Mouse (Mus musculus) olfactory bulb, adult 2 months (tissue): ENCODE data around the gene Gfap.

Experiments
- CTCF ChIP-seq: fragments of 200-500 bp; IDR thresholded peaks from 2 replicates; pipeline ENCODE4 v1.5.1; 2012; ENCODE audit warnings: low read depth, mild to moderate bottlenecking, low read length, moderate library complexity; ENCODE audit not compliant: insufficient read depth
- POLR2A ChIP-seq: fragments of 200-500 bp; IDR thresholded peaks from 2 replicates; pipeline ENCODE4 v1.6.1; 2012; ENCODE audit warnings: mild to moderate bottlenecking, low read depth, low read length, moderate library complexity; ENCODE audit not compliant: insufficient read depth

DNA sequence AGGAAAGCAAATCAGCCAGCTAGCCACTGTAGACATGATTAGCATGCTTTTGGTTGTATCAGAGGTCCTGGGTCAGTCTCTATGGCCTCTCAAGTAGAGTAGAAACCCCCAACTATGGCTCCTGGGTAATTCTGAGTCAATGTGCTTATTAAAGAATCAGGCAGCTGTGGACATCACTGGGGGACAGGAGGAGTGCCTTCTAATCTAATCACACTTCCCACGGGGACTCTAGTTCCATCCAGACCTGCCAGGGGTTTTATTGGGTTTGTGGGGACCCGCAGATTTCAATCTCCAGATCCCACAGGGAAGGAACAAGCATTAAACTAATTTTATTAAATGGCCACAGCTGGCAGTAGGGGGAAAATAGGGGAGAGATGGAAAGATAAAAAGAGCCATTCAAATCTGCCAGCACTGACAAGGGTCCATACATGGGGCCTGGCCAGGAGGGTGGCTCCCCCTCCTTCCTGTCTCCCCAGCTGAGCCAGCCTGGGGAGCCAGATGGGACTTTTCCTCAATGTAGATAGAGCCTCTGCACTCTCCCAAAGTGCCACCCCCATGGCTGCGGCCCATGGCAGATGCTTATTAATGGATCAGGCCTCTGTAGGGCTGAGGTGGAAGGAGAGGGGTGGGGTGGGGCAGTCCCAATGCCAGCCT is 36.9 kb upstream of the Gfap start:
- no peak for TF ChIP-seq CTCF
- no peak for TF ChIP-seq POLR2A
